Mouse (Mus musculus): ENCODE results near the gene Gpr82.
A peak's percentile ranks its signal among the peaks of the same experiment; 100 is the strongest.

GRCm38 (mm10) chrX:13710174-13710573, 49.0 kb downstream of the Gpr82 start:
- TF ChIP-seq CTCF (IDR thresholded peaks at IDR 0.05; ENCODE audit: control insufficient read depth, insufficient read depth, insufficient read length): peak; percentile 19
- no peak for TF ChIP-seq USF1 (IDR thresholded peaks at IDR 0.05; ENCODE audit: low read depth)
- TF ChIP-seq MYOG (IDR thresholded peaks at IDR 0.05; ENCODE audit: control insufficient read depth, extremely low read depth, insufficient read length): no peak
- no peak for TF ChIP-seq FOSL1 (IDR thresholded peaks at IDR 0.05; ENCODE audit: insufficient read depth, low read length, poor library complexity, severe bottlenecking)
- no peak for TF ChIP-seq MAX (IDR thresholded peaks at IDR 0.05)
